Mouse (Mus musculus) colon, adult 2 months (tissue): ENCODE data around the gene Rbck1. TPM values are rescaled to one million over a fixed set of nuclear protein-coding genes. Genes with fewer than 3 reads are reported as not detected.

Experiments used
- polyA plus RNA-seq: library from polyadenylated mRNA; depleted of rRNA; stranded (reverse); fragments of >200 nt; gene quantifications from 2 replicates; pipeline ENCODE4 v1.2.3, GENCODE M21; 2012; rRNA removed

Gene Rbck1
- 239 and 263 TPM in 2 replicates for polyA plus RNA-seq

DNA sequence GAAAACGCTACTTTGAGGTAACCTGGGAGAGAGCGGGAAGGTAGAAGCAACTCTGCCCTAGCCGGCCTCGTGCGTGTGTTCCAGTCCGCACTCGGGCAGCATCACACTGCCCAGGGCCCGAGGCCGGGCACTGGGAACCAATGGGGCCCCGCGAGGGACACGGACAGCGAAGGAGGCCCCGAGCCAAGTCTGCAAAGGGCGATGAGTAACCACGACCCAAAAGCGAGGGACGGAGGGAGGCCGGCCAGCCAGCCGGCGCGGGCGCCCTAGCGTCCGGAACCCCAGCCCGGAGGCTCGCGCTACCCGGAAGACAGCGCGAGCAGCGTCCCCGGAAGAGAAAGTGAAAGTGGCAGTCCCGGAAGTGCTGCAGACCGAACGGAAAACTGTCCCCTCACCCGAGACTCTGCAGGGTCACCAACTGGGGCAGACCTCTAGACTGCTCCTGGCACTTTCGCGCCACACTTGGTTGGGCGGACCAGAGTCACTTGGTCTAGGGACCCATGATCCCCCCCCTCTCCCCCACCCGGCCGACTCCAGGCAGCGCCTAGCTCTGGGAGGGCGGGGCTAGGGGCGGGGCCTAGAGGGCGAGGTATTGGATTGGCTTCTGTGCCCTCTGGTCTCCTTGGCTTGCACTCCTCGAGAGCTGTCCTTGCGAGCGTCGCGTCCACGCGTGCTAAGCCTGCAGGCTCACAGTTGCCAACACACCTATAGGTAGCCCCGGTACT lies at the start of gene Rbck1:
Gene Rbck1, minus strand, starts transcription at position 553 of the 725 bp plus-strand sequence.

DNA sequence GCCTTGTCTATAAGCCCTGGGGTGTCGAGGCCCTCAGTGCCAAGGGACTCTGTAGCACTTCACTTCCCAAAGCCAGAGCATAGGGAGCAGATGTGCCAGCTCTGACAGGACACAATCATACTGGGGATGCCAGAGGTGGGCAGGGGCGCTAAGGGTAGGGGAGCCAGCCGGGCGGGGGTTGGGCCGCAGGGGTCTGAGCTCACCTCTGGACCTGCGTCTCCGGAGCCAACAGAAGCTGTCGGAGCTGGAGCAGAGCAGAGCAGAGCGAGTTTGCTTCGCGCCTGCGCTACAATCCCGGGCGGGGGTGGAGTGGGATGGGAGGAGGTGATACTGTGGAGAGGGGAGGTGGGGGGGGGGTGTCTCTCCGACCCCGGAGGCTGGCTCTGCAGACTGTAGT lies 43.9 kb upstream of the Rbck1 start, which contains the start of gene Nrsn2:
Gene Nrsn2, minus strand, starts transcription at position 294 of the 397 bp plus-strand sequence.

GRCm38 (mm10) chr2:152343329-152344213 lies 11.1 kb upstream of the Rbck1 start, which contains the start of gene Trib3:
Trib3 (minus strand) TSS chr2:152344032.

DNA sequence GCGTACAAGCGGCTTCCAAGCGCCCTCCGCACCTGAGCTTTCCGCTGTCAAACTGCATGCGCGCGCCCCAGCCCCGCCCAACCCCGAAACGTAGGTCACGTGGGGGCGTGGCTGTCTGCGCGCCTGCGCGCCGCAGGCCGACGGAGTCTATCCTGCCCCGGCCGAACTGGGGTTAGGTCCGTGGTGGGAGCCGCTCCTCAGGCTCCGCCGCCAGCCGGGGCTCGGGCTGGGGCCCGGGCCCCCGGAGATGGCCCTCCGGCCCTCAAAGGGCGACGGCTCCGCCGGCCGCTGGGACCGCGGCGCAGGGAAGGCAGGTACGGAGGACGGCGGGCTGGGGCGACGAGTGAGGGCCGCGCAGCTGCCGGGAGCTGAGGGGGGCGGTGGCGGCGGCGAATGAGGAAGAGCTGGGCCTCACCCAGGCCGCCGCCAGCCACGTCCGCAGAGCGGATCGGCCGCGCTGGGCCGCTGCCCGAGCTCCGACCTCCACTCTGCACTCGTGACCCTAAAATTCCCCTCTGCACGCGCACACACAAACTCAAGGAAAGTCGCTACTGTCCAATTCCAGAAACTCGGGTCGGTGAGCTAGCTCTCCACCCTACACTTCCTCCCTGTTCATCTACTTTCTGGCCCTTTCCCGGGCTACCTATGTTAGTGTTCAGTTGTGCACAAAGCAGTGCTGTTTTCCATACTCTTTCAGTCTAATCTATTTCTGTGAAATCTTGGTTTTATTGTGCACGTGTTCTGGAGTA lies 38.6 kb downstream of the Rbck1 start, which contains the start of gene Tbc1d20:
Gene Tbc1d20, plus strand, starts transcription at position 102 of the 749 bp plus-strand sequence.

Other genes starting within 250 kb of the Rbck1 start
- 200 and 254 TPM in 2 replicates for gene Srxn1, start 227.1 kb downstream of the Rbck1 start, polyA plus RNA-seq
- gene Tcf15, start 189.1 kb downstream of the Rbck1 start, polyA plus RNA-seq = 9.3 and 9.6 TPM in 2 replicates
- gene Csnk2a1, start 105.8 kb downstream of the Rbck1 start, polyA plus RNA-seq = 12.2 and 13.8 TPM in 2 replicates
- 56.0 and 62.7 TPM in 2 replicates for gene Tbc1d20, start 38.8 kb downstream of the Rbck1 start, polyA plus RNA-seq
- gene Trib3, start 11.4 kb upstream of the Rbck1 start, polyA plus RNA-seq = 0.86 and 1.2 TPM in 2 replicates
- gene Nrsn2, start 44.0 kb upstream of the Rbck1 start, polyA plus RNA-seq = 0.73 and 0.76 TPM in 2 replicates
- gene Sox12, start 65.4 kb upstream of the Rbck1 start, polyA plus RNA-seq = 4.1 and 4.9 TPM in 2 replicates
- gene Zcchc3, start 82.4 kb upstream of the Rbck1 start, polyA plus RNA-seq = 2.9 and 4.2 TPM in 2 replicates
- not detected in 2 replicates for gene 6820408C15Rik, start 82.9 kb upstream of the Rbck1 start, polyA plus RNA-seq
- not detected in 2 replicates for gene Defb23, start 132.0 kb upstream of the Rbck1 start, polyA plus RNA-seq
- not detected in 2 replicates for gene Defb20, start 144.4 kb upstream of the Rbck1 start, polyA plus RNA-seq
- not detected in 2 replicates for gene Defb22, start 157.5 kb upstream of the Rbck1 start, polyA plus RNA-seq
- gene Defb26, start 179.0 kb upstream of the Rbck1 start, polyA plus RNA-seq = not detected in 2 replicates
- gene Defb28, start 185.6 kb upstream of the Rbck1 start, polyA plus RNA-seq = not detected in 2 replicates
- gene Defb29, start 207.4 kb upstream of the Rbck1 start, polyA plus RNA-seq = not detected in 2 replicates
- gene Gm17416, start 236.7 kb upstream of the Rbck1 start, polyA plus RNA-seq = not detected in 2 replicates
- not detected in 2 replicates for gene Defb21, start 240.1 kb upstream of the Rbck1 start, polyA plus RNA-seq
- not detected in 2 replicates for gene Defb19, start 247.7 kb upstream of the Rbck1 start, polyA plus RNA-seq